Mouse (Mus musculus) stomach, postnatal 0 days (tissue): Measurements from ENCODE around the gene Rph3a. TPM values are rescaled to one million over a fixed set of nuclear protein-coding genes. Genes with fewer than 3 reads are reported as not detected.

Source experiments
- ATAC-seq: fragments of 200-750 bp; cut with Nextera tagmentation; 2 replicates; pipeline ENCODE4 v1.8.0; 2017; ENCODE audit not compliant: low FRiP score, low TSS enrichment
- DNase-seq: peaks from one replicate; pipeline ENCODE4 v3.0.0-alpha.2; 2016; ENCODE audit warnings: low spot score
- H3K27ac ChIP-seq: fragments of 300-500 bp; sonication (generic); replicated peaks from 2 replicates; pipeline ENCODE4 v1.5.1; 2014; ENCODE audit warnings: mild to moderate bottlenecking, control low read depth
- H3K27me3 ChIP-seq: fragments of 300-500 bp; sonication (generic); 2 replicates; pipeline ENCODE4 v1.6.1; 2014; ENCODE audit warnings: low read length; ENCODE audit not compliant: control insufficient read depth, insufficient read depth
- H3K36me3 ChIP-seq: fragments of 300-500 bp; sonication (generic); 2 replicates; pipeline ENCODE4 v1.6.1; 2014; ENCODE audit warnings: low read length, mixed read lengths; ENCODE audit not compliant: control insufficient read depth, insufficient read depth
- H3K4me1 ChIP-seq: fragments of 300-500 bp; sonication (generic); replicated peaks from 2 replicates; pipeline ENCODE4 v1.6.1; 2014; ENCODE audit warnings: antibody characterized with exemption; ENCODE audit not compliant: control insufficient read depth, insufficient read depth
- H3K4me2 ChIP-seq: fragments of 300-500 bp; sonication (generic); replicated peaks from 2 replicates; pipeline ENCODE4 v1.6.1; 2014; ENCODE audit warnings: low read depth, mild to moderate bottlenecking, control low read depth, moderate library complexity
- H3K4me3 ChIP-seq: fragments of 300-500 bp; sonication (generic); 2 replicates; pipeline ENCODE4 v1.5.1; 2014; ENCODE audit warnings: low read depth, low read length, control low read depth
- H3K9ac ChIP-seq: fragments of 300-500 bp; sonication (generic); 2 replicates; pipeline ENCODE4 v1.6.1; 2014; ENCODE audit warnings: mild to moderate bottlenecking, low read length, control low read depth, mixed read lengths
- H3K9me3 ChIP-seq: fragments of 300-500 bp; sonication (generic); 2 replicates; pipeline ENCODE4 v1.6.1; 2016; ENCODE audit warnings: low read length; ENCODE audit not compliant: control insufficient read depth
- CTCF ChIP-seq: IDR thresholded peaks from 2 replicates; pipeline ENCODE4 v1.5.1; 2016; ENCODE audit warnings: antibody characterized with exemption, low read depth, mild to moderate bottlenecking, moderate library complexity
- EP300 ChIP-seq: optimal IDR thresholded peaks from 2 replicates; pipeline ENCODE3; 2016; ENCODE audit warnings: antibody characterized with exemption
- WGBS: fragments of 180-500 bp; shearing (Covaris S2); extraction: QIAGEN DNeasy Blood & Tissue Kit; methylation state at CpG from one replicate; pipeline ENCODE4 v1.1.7; 2014; 5-methylcytosine and 5-hydroxymethylcytosine counted together
- polyA plus RNA-seq: library from polyadenylated mRNA; unstranded; fragments of >200 nt; fragmentation: Nextera tagmentation; extraction: Ambion mirVana; gene quantifications from 2 replicates; pipeline ENCODE4 v1.2.1, GENCODE M21; 2015

The Rph3a gene
- polyA plus RNA-seq, 1 experiment from 2014 or later: 0.04 TPM

GRCm38 (mm10) chr5:120988373-120988772, 21.5 kb downstream of the Rph3a start:
- TF ChIP-seq CTCF (no peak), EP300 (no peak)
- H3K9me3 ChIP-seq: no peaks in the 10 kb centered on the region
- no peaks in the 10 kb centered on the region for H3K4me1 ChIP-seq
- no peak overlapping the region for H3K27ac ChIP-seq
- no peaks in the 10 kb centered on the region for H3K36me3 ChIP-seq
- 81% methylated on average over 3 of the region's 3 CpGs for WGBS
- no peak overlapping the region for H3K4me3 ChIP-seq
- no peak overlapping the region for H3K4me2 ChIP-seq
- no peaks in the 10 kb centered on the region for H3K27me3 ChIP-seq
- DNase-seq (no peak), ATAC-seq (no peak)
- H3K9ac ChIP-seq: no peak overlapping the region

DNA sequence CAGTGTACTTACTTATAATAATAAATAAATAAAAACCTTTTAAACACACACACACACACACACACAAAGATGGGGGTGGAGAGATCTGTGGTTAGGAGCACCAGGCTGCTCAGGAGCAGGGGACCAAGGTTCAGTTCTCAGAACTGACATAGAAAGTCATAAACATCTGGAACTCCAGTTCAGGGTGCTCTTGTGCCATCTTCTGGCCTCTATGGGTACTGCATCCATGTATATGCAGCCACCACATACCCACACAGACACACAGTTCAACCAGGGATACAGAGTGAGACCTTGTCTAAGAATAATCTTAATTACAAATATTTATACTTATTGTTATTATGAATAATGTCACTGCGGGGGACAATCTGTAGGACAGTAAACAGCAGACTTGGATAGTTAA, 26.9 kb downstream of the Rph3a start:
- no peaks in the 10 kb centered on the region for H3K4me1 ChIP-seq
- no peaks in the 10 kb centered on the region for H3K9me3 ChIP-seq
- DNase-seq: no peak
- ATAC-seq: no peak
- no peak overlapping the region for H3K4me3 ChIP-seq
- no peak overlapping the region for H3K4me2 ChIP-seq
- no peaks in the 10 kb centered on the region for H3K27me3 ChIP-seq
- no peak overlapping the region for H3K9ac ChIP-seq
- no peak overlapping the region for H3K27ac ChIP-seq
- 78% methylated on average over 1 of the region's 1 CpGs for WGBS
- TF ChIP-seq EP300: no peak
- TF ChIP-seq CTCF: peak; percentile 54
- no peaks in the 10 kb centered on the region for H3K36me3 ChIP-seq

GRCm38 (mm10) chr5:120981211-120981610, 28.7 kb downstream of the Rph3a start:
- Histone ChIP-seq H3K9me3 (no peaks in the 10 kb centered on the region), H3K36me3 (no peaks in the 10 kb centered on the region), H3K27me3 (no peaks in the 10 kb centered on the region), H3K4me3 (no peak overlapping the region), H3K4me1 (no peaks in the 10 kb centered on the region), H3K27ac (no peak overlapping the region), H3K9ac (no peak overlapping the region), H3K4me2 (no peak overlapping the region)
- TF ChIP-seq EP300 (no peak), CTCF (no peak)
- WGBS: 91% methylated on average over 11 of the region's 11 CpGs
- ATAC-seq: no peak
- DNase-seq: no peak

DNA sequence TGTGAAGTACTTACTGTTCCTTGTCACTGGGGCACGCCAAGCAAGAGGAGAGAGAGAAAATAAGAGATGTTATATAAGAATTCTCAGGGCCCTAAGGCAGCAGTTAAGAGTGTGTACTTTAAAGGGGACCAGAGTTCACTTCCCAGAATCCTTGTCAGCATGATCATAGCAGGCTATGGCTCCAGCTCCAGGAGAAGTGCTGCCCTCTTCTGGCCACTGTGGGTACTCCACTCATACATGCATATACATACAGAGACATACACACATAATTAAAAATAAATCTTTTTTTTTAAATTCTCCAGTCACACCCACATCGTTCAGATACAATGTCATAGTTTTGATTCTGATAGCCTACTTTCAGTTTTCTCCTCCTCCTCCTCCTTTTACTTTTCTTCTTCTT, 29.8 kb downstream of the Rph3a start:
- no peak overlapping the region for H3K4me3 ChIP-seq
- H3K27ac ChIP-seq: no peak overlapping the region
- H3K9ac ChIP-seq: no peak overlapping the region
- ATAC-seq (no peak), DNase-seq (no peak)
- H3K27me3 ChIP-seq: no peaks in the 10 kb centered on the region
- H3K4me1 ChIP-seq: no peaks in the 10 kb centered on the region
- no peaks in the 10 kb centered on the region for H3K9me3 ChIP-seq
- H3K4me2 ChIP-seq: no peak overlapping the region
- 90% methylated on average over 2 of the region's 2 CpGs for WGBS
- H3K36me3 ChIP-seq: no peaks in the 10 kb centered on the region
- no peak for TF ChIP-seq EP300
- TF ChIP-seq CTCF: peak; percentile 18; the same call in 1 of the 2 replicates

DNA sequence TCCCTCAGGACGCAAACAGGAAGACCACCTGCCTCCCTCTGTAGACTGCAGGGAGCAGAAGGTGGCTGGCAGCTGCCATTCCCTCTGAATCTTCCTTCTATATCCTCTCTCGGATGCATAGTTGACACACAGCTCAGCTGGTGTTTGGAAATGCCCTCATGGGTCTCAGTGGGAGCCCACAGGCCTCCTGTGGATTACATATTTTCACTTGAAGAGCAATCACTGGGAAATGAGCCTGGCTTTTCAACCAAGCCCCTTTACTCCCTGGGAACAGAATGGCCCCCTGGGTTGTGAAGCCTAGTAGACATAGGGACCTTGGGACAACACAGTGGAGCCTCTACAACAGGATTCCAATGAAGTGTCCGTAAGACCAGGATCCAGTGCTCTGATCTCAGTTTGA, 33.8 kb downstream of the Rph3a start:
- Histone ChIP-seq H3K4me3 (no peak overlapping the region), H3K9ac (no peak overlapping the region), H3K27ac (no peak overlapping the region), H3K9me3 (no peaks in the 10 kb centered on the region), H3K4me1 (no peaks in the 10 kb centered on the region), H3K27me3 (no peaks in the 10 kb centered on the region), H3K4me2 (no peak overlapping the region), H3K36me3 (no peaks in the 10 kb centered on the region)
- 45% methylated on average over 3 of the region's 3 CpGs for WGBS
- no peak for DNase-seq
- no peak for ATAC-seq
- TF ChIP-seq CTCF: no peak
- no peak for TF ChIP-seq EP300

- WGBS: 53% methylated on average over 8 of the region's 8 CpGs
- no peaks in the 10 kb centered on the region for H3K36me3 ChIP-seq
- ATAC-seq: no peak
- H3K27me3 ChIP-seq: no peaks in the 10 kb centered on the region
- no peak for DNase-seq
- H3K27ac ChIP-seq: no peak overlapping the region
- H3K4me1 ChIP-seq: no peaks in the 10 kb centered on the region
- H3K4me3 ChIP-seq: no peak overlapping the region
- H3K9me3 ChIP-seq: no peaks in the 10 kb centered on the region
- no peak overlapping the region for H3K4me2 ChIP-seq
- H3K9ac ChIP-seq: no peak overlapping the region
- TF ChIP-seq CTCF: no peak
- no peak for TF ChIP-seq EP300
These were observed 35.4 kb downstream of the Rph3a start for GRCm38 (mm10) chr5:120974522-120974921.

GRCm38 (mm10) chr5:120972278-120972677, 37.6 kb downstream of the Rph3a start:
- no peaks in the 10 kb centered on the region for H3K9me3 ChIP-seq
- no peaks in the 10 kb centered on the region for H3K27me3 ChIP-seq
- no peak overlapping the region for H3K4me2 ChIP-seq
- TF ChIP-seq CTCF (no peak), EP300 (no peak)
- 69% methylated on average over 6 of the region's 6 CpGs for WGBS
- DNase-seq (no peak), ATAC-seq (no peak)
- H3K4me1 ChIP-seq: no peaks in the 10 kb centered on the region
- H3K27ac ChIP-seq: no peak overlapping the region
- no peak overlapping the region for H3K4me3 ChIP-seq
- H3K9ac ChIP-seq: no peak overlapping the region
- no peaks in the 10 kb centered on the region for H3K36me3 ChIP-seq
